Mouse (Mus musculus): Measurements from ENCODE around the gene Ubp1. TPM values are rescaled to one million over a fixed set of nuclear protein-coding genes. Genes with fewer than 3 reads are reported as not detected.

The Ubp1 gene
- polyA plus RNA-seq, 1 experiment from 2014 or later = 14.7 TPM

DNA sequence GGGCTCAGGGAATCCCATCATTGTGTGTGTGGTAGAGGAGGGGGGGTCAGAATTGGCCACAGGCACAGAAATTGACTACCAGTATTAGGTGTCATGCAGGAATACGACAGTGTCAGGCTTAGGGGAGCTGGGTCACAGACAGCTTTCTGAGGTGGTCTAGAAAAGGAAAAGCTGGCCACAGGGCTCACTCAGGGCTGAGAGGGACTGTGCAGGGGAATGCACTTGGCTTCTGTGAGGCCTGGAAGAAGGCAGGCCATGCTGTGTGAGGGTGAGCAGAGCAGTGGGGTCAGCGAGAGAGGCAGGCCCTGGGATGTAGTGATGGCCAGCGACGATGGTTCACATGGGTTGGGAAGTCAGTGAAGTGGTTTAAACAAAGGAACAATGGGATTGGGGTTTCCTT lies 43.1 kb downstream of the Ubp1 start:
- no peak for TF ChIP-seq CTCF (IDR thresholded peaks at IDR 0.05; ENCODE audit: low read depth)
- H3K9ac ChIP-seq (ENCODE audit: low read depth, low read length) = no peak overlapping the region

GRCm38 (mm10) chr9:113974945-113975344 lies 44.2 kb downstream of the Ubp1 start:
- no peak overlapping the region for H3K27ac ChIP-seq (ENCODE audit: low read depth, low read length)
- H3K9ac ChIP-seq (ENCODE audit: low read depth, low read length) = no peak overlapping the region
- no peak for TF ChIP-seq CTCF (IDR thresholded peaks at IDR 0.05; ENCODE audit: low read depth)
- no peaks in the 10 kb centered on the region for H3K9me3 ChIP-seq (ENCODE audit: control insufficient read depth)
- H3K4me1 ChIP-seq (replicated peaks; ENCODE audit: control insufficient read depth, insufficient read depth, low read length) = no peaks in the 10 kb centered on the region
- H3K4me2 ChIP-seq (replicated peaks; ENCODE audit: low read depth) = no peak overlapping the region
- no peaks in the 10 kb centered on the region for H3K27me3 ChIP-seq (replicated peaks; ENCODE audit: control insufficient read depth, insufficient read depth, low read length)
- no peak for ATAC-seq
- H3K4me3 ChIP-seq (ENCODE audit: low read depth, low read length) = no peak overlapping the region
- peaks cover 73% of the 10 kb centered on the region for H3K36me3 ChIP-seq (ENCODE audit: control insufficient read depth, insufficient read depth)
- 90% methylated on average over 4 of the region's 4 CpGs for WGBS

More for the DNA sequence above, 43.1 kb downstream of the Ubp1 start:
- Histone ChIP-seq H3K4me2 (replicated peaks; ENCODE audit: low read depth) (no peak overlapping the region), H3K4me3 (ENCODE audit: low read depth, low read length) (no peak overlapping the region), H3K36me3 (ENCODE audit: control insufficient read depth, insufficient read depth) (peaks cover 75% of the 10 kb centered on the region), H3K27ac (ENCODE audit: low read depth, low read length) (no peak overlapping the region), H3K4me1 (replicated peaks; ENCODE audit: control insufficient read depth, insufficient read depth, low read length) (no peaks in the 10 kb centered on the region), H3K9me3 (ENCODE audit: control insufficient read depth) (no peaks in the 10 kb centered on the region), H3K27me3 (replicated peaks; ENCODE audit: control insufficient read depth, insufficient read depth, low read length) (no peaks in the 10 kb centered on the region)
- 89% methylated on average over 4 of the region's 4 CpGs for WGBS
- no peak for ATAC-seq

DNA sequence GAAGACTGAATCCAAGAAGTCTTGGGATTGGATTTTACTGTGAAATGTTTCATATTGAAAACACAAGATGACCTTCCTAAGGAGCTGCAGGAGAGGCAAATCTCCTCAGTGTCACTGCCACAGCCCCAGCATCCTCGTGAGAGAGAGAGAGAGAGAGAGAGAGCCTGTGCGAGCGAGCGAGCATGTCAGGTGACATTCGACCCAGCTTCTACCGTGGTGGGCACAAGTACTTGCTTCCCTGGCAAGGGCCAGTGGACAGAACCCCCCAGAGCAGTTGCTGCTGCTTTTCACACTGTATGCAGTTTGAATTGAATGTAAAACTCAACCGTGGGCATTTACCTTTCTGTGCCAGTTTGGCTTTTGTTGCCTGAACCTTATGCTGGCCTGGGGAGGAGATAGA lies 44.7 kb downstream of the Ubp1 start:
- ATAC-seq = no peak
- Histone ChIP-seq H3K4me1 (replicated peaks; ENCODE audit: control insufficient read depth, insufficient read depth, low read length) (no peaks in the 10 kb centered on the region), H3K9me3 (ENCODE audit: control insufficient read depth) (no peaks in the 10 kb centered on the region), H3K9ac (ENCODE audit: low read depth, low read length) (no peak overlapping the region), H3K4me3 (ENCODE audit: low read depth, low read length) (no peak overlapping the region), H3K27ac (ENCODE audit: low read depth, low read length) (no peak overlapping the region), H3K4me2 (replicated peaks; ENCODE audit: low read depth) (no peak overlapping the region), H3K27me3 (replicated peaks; ENCODE audit: control insufficient read depth, insufficient read depth, low read length) (no peaks in the 10 kb centered on the region), H3K36me3 (ENCODE audit: control insufficient read depth, insufficient read depth) (peaks cover 68% of the 10 kb centered on the region)
- 87% methylated on average over 7 of the region's 7 CpGs for WGBS
- no peak for TF ChIP-seq CTCF (IDR thresholded peaks at IDR 0.05; ENCODE audit: low read depth)

DNA sequence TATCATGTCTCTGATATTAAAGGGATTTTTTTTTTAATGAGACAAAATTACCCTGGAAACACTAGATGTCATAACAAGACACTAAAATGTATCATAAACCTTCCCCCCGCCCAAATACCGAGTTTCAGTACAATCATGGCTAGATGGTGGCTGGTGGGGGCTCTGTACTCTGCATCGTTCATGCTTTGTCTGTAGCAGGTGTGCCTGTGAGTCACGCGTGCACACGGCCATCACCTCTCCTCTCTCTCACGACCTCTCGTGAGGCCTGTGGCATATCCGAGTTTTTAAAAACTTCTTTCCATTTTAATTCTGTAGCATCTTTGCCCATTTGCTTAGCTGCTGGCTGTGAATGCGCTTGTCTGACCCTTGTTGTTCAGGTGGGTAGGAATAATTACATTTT lies 45.5 kb downstream of the Ubp1 start:
- Histone ChIP-seq H3K4me2 (replicated peaks; ENCODE audit: low read depth) (no peak overlapping the region), H3K9ac (ENCODE audit: low read depth, low read length) (no peak overlapping the region), H3K36me3 (ENCODE audit: control insufficient read depth, insufficient read depth) (peaks cover 60% of the 10 kb centered on the region), H3K27ac (ENCODE audit: low read depth, low read length) (no peak overlapping the region), H3K27me3 (replicated peaks; ENCODE audit: control insufficient read depth, insufficient read depth, low read length) (no peaks in the 10 kb centered on the region), H3K4me1 (replicated peaks; ENCODE audit: control insufficient read depth, insufficient read depth, low read length) (no peaks in the 10 kb centered on the region), H3K9me3 (ENCODE audit: control insufficient read depth) (no peaks in the 10 kb centered on the region), H3K4me3 (ENCODE audit: low read depth, low read length) (no peak overlapping the region)
- no peak for TF ChIP-seq CTCF (IDR thresholded peaks at IDR 0.05; ENCODE audit: low read depth)
- 88% methylated on average over 10 of the region's 10 CpGs for WGBS
- no peak for ATAC-seq

DNA sequence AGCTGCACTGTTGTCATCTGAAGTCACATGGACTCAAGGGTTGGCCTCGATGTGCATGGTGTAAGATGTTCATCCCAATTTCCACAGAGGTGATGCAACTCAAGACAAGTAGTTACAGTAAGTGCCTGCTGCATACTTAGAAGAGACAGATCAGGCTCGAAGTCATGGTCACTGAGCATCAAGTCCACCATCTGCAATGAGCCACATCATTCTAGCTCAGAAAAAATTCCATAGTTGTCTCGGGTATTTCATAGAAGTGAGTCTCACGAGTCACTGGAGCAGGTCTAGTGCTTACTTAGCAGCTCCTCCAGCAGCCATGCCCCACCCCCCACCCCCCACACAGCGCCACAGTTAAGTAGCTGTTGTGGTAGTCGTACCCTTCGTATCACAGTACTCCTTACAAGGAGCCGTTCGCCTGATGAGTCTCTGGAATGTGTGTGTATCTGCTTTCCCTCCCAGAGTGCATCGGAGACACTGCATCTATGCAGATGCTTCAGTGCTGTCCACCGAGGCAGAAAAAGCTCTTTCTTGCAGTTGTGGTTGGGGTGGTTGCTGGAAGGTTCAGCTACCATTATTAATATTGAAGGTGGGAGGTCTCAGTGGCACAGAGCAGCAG lies 46.6 kb downstream of the Ubp1 start:
- WGBS = 86% methylated on average over 11 of the region's 11 CpGs
- Histone ChIP-seq H3K4me3 (ENCODE audit: low read depth, low read length) (no peak overlapping the region), H3K9me3 (ENCODE audit: control insufficient read depth) (no peaks in the 10 kb centered on the region), H3K36me3 (ENCODE audit: control insufficient read depth, insufficient read depth) (peaks cover 59% of the 10 kb centered on the region), H3K9ac (ENCODE audit: low read depth, low read length) (no peak overlapping the region), H3K27ac (ENCODE audit: low read depth, low read length) (no peak overlapping the region), H3K4me1 (replicated peaks; ENCODE audit: control insufficient read depth, insufficient read depth, low read length) (no peaks in the 10 kb centered on the region), H3K4me2 (replicated peaks; ENCODE audit: low read depth) (no peak overlapping the region), H3K27me3 (replicated peaks; ENCODE audit: control insufficient read depth, insufficient read depth, low read length) (no peaks in the 10 kb centered on the region)
- no peak for ATAC-seq
- TF ChIP-seq CTCF (IDR thresholded peaks at IDR 0.05; ENCODE audit: low read depth) = no peak

DNA sequence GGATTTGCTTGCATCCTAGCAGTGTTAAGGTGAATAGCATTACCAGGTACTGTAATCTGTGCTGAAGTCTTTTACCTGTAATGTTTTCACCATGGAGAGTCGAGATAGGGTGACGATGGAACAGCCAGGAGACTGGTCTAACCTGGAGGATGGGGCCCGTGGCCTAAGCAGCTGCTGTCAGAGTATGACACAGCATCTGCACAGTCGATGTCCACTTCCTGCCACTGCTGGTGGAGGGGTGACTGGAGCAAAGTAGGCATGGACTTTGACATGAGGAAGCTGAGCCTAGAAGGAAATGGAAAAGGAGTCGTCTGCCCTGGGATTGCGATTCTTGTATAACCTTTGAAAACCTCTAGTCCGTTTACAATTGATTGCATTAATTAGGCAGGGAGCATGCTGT lies 47.9 kb downstream of the Ubp1 start:
- no peak overlapping the region for H3K4me3 ChIP-seq (ENCODE audit: low read depth, low read length)
- WGBS = 33% methylated on average over 7 of the region's 7 CpGs
- no peaks in the 10 kb centered on the region for H3K4me1 ChIP-seq (replicated peaks; ENCODE audit: control insufficient read depth, insufficient read depth, low read length)
- no peaks in the 10 kb centered on the region for H3K27me3 ChIP-seq (replicated peaks; ENCODE audit: control insufficient read depth, insufficient read depth, low read length)
- peaks cover 50% of the 10 kb centered on the region for H3K36me3 ChIP-seq (ENCODE audit: control insufficient read depth, insufficient read depth)
- no peaks in the 10 kb centered on the region for H3K9me3 ChIP-seq (ENCODE audit: control insufficient read depth)
- TF ChIP-seq CTCF (IDR thresholded peaks at IDR 0.05; ENCODE audit: low read depth) = no peak
- peak overlapping the region; percentile 74 for H3K27ac ChIP-seq (ENCODE audit: low read depth, low read length)
- H3K9ac ChIP-seq (ENCODE audit: low read depth, low read length) = no peak overlapping the region
- no peak overlapping the region for H3K4me2 ChIP-seq (replicated peaks; ENCODE audit: low read depth)
- peak; percentile 95 for ATAC-seq

- Histone ChIP-seq H3K4me2 (replicated peaks; ENCODE audit: low read depth) (no peak overlapping the region), H3K4me1 (replicated peaks; ENCODE audit: control insufficient read depth, insufficient read depth, low read length) (no peaks in the 10 kb centered on the region), H3K36me3 (ENCODE audit: control insufficient read depth, insufficient read depth) (peaks cover 43% of the 10 kb centered on the region), H3K27me3 (replicated peaks; ENCODE audit: control insufficient read depth, insufficient read depth, low read length) (no peaks in the 10 kb centered on the region), H3K9ac (ENCODE audit: low read depth, low read length) (no peak overlapping the region), H3K27ac (ENCODE audit: low read depth, low read length) (peak overlapping the region; percentile 74), H3K9me3 (ENCODE audit: control insufficient read depth) (no peaks in the 10 kb centered on the region), H3K4me3 (ENCODE audit: low read depth, low read length) (no peak overlapping the region)
- 82% methylated on average over 13 of the region's 13 CpGs for WGBS
- no peak for TF ChIP-seq CTCF (IDR thresholded peaks at IDR 0.05; ENCODE audit: low read depth)
- no peak for ATAC-seq
Measured at GRCm38 (mm10) chr9:113979356-113979755, 48.6 kb downstream of the Ubp1 start.

All from intestine, postnatal 0 days (tissue).